Mouse (Mus musculus) heart, adult 2 months (tissue): Measurements from ENCODE around the gene Xrra1. TPM values are rescaled to one million over a fixed set of nuclear protein-coding genes. Genes with fewer than 3 reads are reported as not detected.
A peak's percentile ranks its signal among the peaks of the same experiment; 100 is the strongest.

ENCODE experiments used
- DNase-seq, 2 experiments: peaks; one replicate each; pipeline ENCODE4 v3.0.0; 2021
- H3K27ac ChIP-seq: fragments of 200-600 bp; 2 replicates; pipeline ENCODE4 v1.8.1; 2022
- H3K27me3 ChIP-seq: fragments of 200-500 bp; 2 replicates; pipeline ENCODE4 v1.6.1; 2012; ENCODE audit warnings: mild to moderate bottlenecking, low read length, inconsistent platforms, mixed read lengths; ENCODE audit not compliant: control insufficient read depth, insufficient read depth
- H3K36me3 ChIP-seq: fragments of 200-500 bp; 2 replicates; pipeline ENCODE4 v1.6.1; 2012; ENCODE audit warnings: low read length, inconsistent platforms; ENCODE audit not compliant: control insufficient read depth, insufficient read depth
- H3K4me1 ChIP-seq: fragments of 200-500 bp; 2 replicates; pipeline ENCODE4 v1.6.1; 2011; ENCODE audit warnings: low read length; ENCODE audit not compliant: control insufficient read depth, insufficient read depth
- H3K4me3 ChIP-seq: fragments of 200-600 bp; 2 replicates; pipeline ENCODE4 v1.8.1; 2022
- H3K79me2 ChIP-seq: fragments of 200-500 bp; replicated peaks from 2 replicates; pipeline ENCODE4 v1.6.1; 2012; ENCODE audit warnings: mild to moderate bottlenecking, inconsistent platforms, low read length, moderate library complexity, mixed read lengths; ENCODE audit not compliant: control insufficient read depth, insufficient read depth
- H3K9ac ChIP-seq: fragments of 200-500 bp; 2 replicates; pipeline ENCODE4 v1.6.1; 2012; ENCODE audit warnings: low read depth, mild to moderate bottlenecking, control low read depth, inconsistent platforms, low read length, mixed read lengths
- CTCF ChIP-seq: fragments of 200-600 bp; IDR thresholded peaks from 2 replicates; pipeline ENCODE4 v1.8.1; 2022; ENCODE audit warnings: antibody characterized with exemption, mild to moderate bottlenecking, moderate library complexity
- EP300 ChIP-seq: fragments of 200-500 bp; IDR thresholded peaks from 2 replicates; pipeline ENCODE4 v1.6.1; 2011; ENCODE audit warnings: low read depth, low read length, control low read depth; ENCODE audit not compliant: insufficient read depth
- POLR2A ChIP-seq: fragments of 200-500 bp; IDR thresholded peaks from 2 replicates; pipeline ENCODE4 v1.6.1; 2011; ENCODE audit warnings: mild to moderate bottlenecking, low read depth, low read length, control low read depth; ENCODE audit not compliant: insufficient read depth
- WGBS: fragments of 180-500 bp; shearing (Covaris S2); methylation state at CpG from one replicate; pipeline ENCODE4 v1.1.7; 2018; 5-methylcytosine and 5-hydroxymethylcytosine counted together
- intact Hi-C: fragments of 180-260 bp; cut with DNase I; formaldehyde crosslinking; loops from one replicate; pipeline ENCODE4 v1.15.1; 2025
- polyA plus RNA-seq: library from polyadenylated mRNA; depleted of rRNA; stranded (reverse); fragments of >200 nt; gene quantifications from 2 replicates; pipeline ENCODE4 v1.2.3, GENCODE M21; 2012; rRNA removed
- total RNA-seq, 2 experiments: library from RNA; stranded (reverse); gene quantifications; 2 replicates each; pipeline ENCODE4 v1.2.3; 2021

Gene Xrra1
- total and polyA plus RNA-seq, 3 experiments: 0.10 to 0.14 TPM; not detected in 1

DNA sequence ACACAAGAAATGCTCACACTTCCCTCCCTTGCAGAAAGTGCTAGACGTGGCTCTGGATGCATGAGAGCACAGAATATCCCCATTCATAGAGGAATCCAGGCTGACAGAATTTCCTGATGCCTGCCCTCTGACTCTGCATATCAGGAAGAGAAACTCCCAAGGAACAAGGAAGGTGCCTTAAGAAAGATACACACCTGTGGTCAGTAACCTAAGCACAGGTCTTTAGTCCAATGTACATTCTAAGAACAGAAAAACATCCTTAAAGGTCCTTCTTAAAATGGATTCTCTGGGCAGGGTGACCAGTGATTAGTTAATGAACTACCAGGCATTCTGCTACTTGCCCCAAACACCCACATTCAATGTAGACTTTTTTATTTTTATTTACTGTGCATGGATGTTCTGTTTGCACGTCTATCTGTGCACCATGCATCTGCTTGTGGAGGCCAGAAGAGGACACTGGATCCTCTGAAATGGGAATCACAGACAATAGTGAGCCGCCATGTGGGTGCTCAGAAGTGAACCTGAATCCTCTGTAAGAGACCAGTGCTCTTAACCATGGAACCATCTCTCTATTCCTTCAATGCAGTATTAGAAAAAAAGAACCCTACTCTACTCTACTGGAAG, 104.4 kb downstream of the Xrra1 start:
- 68% methylated on average over 3 of the region's 3 CpGs for WGBS
- Histone ChIP-seq H3K27me3 (no peaks in the 10 kb centered on the region), H3K9ac (no peak overlapping the region), H3K79me2 (peaks cover 4% of the 10 kb centered on the region), H3K4me1 (peaks cover 31% of the 10 kb centered on the region), H3K27ac (peak overlapping the region; percentile 84), H3K4me3 (no peak overlapping the region), H3K36me3 (peaks cover 16% of the 10 kb centered on the region)
- no peak for DNase-seq
- TF ChIP-seq CTCF (no peak), EP300 (no peak), POLR2A (0 out of 2 replicates have a peak, but pooled peaks have one; percentile 29)
- intact Hi-C loops: loop anchor here (2.0 kb wide), 2 partner anchors 15 to 17 kb away; no protein-coding TSS in a partner anchor

DNA sequence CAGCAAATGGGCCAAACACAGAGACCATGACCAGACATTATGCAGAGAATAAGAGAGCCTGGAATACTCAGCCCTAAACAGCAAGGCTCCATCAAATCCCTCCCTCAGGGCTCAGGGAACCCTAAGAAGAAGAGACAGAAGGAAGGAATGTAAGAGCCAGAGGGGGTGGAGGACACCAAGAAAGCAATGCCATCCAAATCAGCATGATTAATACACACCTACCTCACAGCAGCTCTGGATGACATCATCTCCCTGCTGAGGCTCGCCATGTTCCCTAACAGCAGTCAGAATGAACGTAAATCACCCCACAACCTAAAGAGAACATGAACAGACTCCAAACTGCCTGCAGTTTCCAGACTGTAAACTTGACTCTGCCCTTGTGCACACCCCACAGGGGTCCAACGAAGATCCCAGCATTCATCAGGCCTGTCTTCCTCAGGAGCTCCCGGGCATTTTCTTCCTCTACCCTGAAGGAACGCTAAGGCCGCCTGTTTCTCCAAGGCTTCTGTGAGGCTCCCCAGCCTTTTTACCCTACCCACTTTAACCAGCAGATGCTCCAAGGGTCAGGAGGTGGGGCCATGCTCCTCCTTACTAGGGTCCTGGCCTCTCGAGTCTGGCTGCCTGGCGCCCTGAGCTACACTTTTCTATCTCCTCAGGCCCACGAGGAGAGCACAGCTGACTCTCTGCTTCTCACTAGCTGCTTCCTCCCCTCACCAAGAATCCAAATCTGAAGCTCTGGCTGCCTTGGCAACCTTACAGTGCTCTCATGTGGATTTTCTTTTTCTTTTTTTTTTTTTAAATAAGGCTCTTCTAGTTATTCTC, 106.3 kb downstream of the Xrra1 start:
- intact Hi-C loops: no loop called here
- 51% methylated on average over 9 of the region's 9 CpGs for WGBS
- Histone ChIP-seq H3K4me1 (peaks cover 31% of the 10 kb centered on the region), H3K9ac (no peak overlapping the region), H3K79me2 (peaks cover 3% of the 10 kb centered on the region), H3K27ac (peak overlapping the region; percentile 44), H3K27me3 (no peaks in the 10 kb centered on the region), H3K4me3 (no peak overlapping the region), H3K36me3 (peaks cover 16% of the 10 kb centered on the region)
- TF ChIP-seq EP300: no peak
- TF ChIP-seq CTCF: no peak
- TF ChIP-seq POLR2A: no peak
- DNase-seq: peak; percentile 27 to 49

GRCm38 (mm10) chr7:99966011-99966721, 107.2 kb downstream of the Xrra1 start:
- TF ChIP-seq EP300 (no peak), CTCF (no peak), POLR2A (no peak)
- WGBS: 65% methylated on average over 9 of the region's 9 CpGs
- H3K27ac ChIP-seq: peak overlapping the region; percentile 7
- peak overlapping the region; percentile 14; the same call in 1 of the 2 replicates for H3K9ac ChIP-seq
- H3K79me2 ChIP-seq: peaks cover 2% of the 10 kb centered on the region
- H3K36me3 ChIP-seq: peaks cover 12% of the 10 kb centered on the region
- H3K4me1 ChIP-seq: peaks cover 30% of the 10 kb centered on the region
- no peaks in the 10 kb centered on the region for H3K27me3 ChIP-seq
- H3K4me3 ChIP-seq: no peak overlapping the region
- DNase-seq: no peak
- intact Hi-C loops: no loop called here

Other genes with a start within 250 kb of the Xrra1 start
- gene Tpbgl, start 232.0 kb upstream of the Xrra1 start, total RNA-seq: 1 to 10 TPM; 3.3 to 3.4 TPM
- 3.5 and 5.1 TPM in 2 replicates for gene Tpbgl, start 232.0 kb upstream of the Xrra1 start, polyA plus RNA-seq
- gene Slco2b1, start 147.8 kb upstream of the Xrra1 start, total RNA-seq: 10 to 100 TPM in 1 of 2 experiments, 1 to 10 TPM in 1; 8.5 to 10.1 TPM
- 11.7 and 14.4 TPM in 2 replicates for gene Slco2b1, start 147.8 kb upstream of the Xrra1 start, polyA plus RNA-seq
- gene Olfr520, start 128.8 kb upstream of the Xrra1 start, total RNA-seq: not detected
- gene Olfr520, start 128.8 kb upstream of the Xrra1 start, polyA plus RNA-seq: not detected in 2 replicates
- not detected for gene Olfr521, start 95.6 kb upstream of the Xrra1 start, total RNA-seq
- not detected in 2 replicates for gene Olfr521, start 95.6 kb upstream of the Xrra1 start, polyA plus RNA-seq
- 1 to 10 TPM; 4.2 to 4.5 TPM for gene Neu3, start 30.7 kb upstream of the Xrra1 start, total RNA-seq
- gene Neu3, start 30.7 kb upstream of the Xrra1 start, polyA plus RNA-seq: 3.1 and 5.8 TPM in 2 replicates
- gene Spcs2, start 4.3 kb downstream of the Xrra1 start, total RNA-seq: 10 to 100 TPM; 58.8 to 60.9 TPM
- gene Spcs2, start 4.3 kb downstream of the Xrra1 start, polyA plus RNA-seq: 21.0 and 40.0 TPM in 2 replicates
- gene Rnf169, start 121.3 kb downstream of the Xrra1 start, total RNA-seq: 10 to 100 TPM in 1 of 2 experiments, 1 to 10 TPM in 1; 9.4 to 10.6 TPM
- gene Rnf169, start 121.3 kb downstream of the Xrra1 start, polyA plus RNA-seq: 2.9 and 3.6 TPM in 2 replicates
- under 1 TPM in 1 of 2 experiments, not detected in 1; 0.16 TPM for gene Chrdl2, start 147.1 kb downstream of the Xrra1 start, total RNA-seq
- gene Chrdl2, start 147.1 kb downstream of the Xrra1 start, polyA plus RNA-seq: 0.18 and 0.38 TPM in 2 replicates